Mouse (Mus musculus) frontal cortex, postnatal 36 days (tissue): ENCODE results near the gene Klf12.

Source experiments
- DNase-seq, 2 experiments: peaks; one replicate each; pipeline ENCODE4 v3.0.0; 2022; ENCODE audit warnings: low spot score in 2 of 2

Gene Klf12

GRCm38 (mm10) chr14:100134304-100134703, 150.2 kb downstream of the Klf12 start:
- no peak for DNase-seq

DNA sequence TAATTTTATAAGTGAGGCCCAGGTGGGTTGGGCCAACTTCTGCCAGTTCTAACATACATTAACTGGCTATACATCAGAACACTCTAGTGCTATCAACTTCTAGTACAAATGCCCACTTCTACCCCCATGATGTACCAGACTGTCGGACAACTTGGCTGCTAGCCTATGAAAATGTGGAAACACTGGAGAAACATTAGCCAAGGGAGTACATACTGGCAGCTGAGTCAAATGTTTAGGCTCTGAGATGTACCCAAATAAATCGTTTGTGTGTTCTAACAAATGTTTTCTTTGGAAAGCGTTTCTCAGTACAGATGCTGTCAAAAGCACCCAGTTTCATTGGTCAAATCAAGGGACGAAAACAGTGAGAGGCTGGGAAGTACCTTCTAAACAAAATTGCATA, 152.0 kb downstream of the Klf12 start:
- DNase-seq, result no peak

DNA sequence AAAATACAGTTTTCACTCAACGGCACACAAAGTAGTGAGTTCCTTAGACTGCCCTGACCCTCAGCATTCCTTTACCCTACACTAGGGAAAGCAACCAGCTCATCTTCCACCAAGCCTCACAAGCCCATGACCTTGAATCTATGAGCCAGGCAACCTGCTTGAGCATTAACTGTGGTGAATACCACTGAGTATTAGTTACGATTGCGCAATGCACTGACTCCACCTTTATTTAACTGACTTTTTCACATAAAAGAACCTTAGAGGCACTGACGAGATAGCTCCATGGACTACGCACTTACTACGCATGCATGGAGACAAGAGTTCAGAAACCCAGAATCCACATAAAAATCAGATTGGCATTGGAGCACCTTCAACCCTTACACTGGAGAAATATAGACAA, 158.4 kb downstream of the Klf12 start:
- no peak for DNase-seq

GRCm38 (mm10) chr14:100121075-100121474, 163.4 kb downstream of the Klf12 start:
- no peak for DNase-seq

- no peak for DNase-seq
Observed at GRCm38 (mm10) chr14:100119866-100120265, 164.6 kb downstream of the Klf12 start.

GRCm38 (mm10) chr14:100113419-100113818, 171.1 kb downstream of the Klf12 start:
- DNase-seq, result no peak

GRCm38 (mm10) chr14:100111735-100112134, 172.7 kb downstream of the Klf12 start:
- no peak for DNase-seq

GRCm38 (mm10) chr14:100109563-100109962, 174.9 kb downstream of the Klf12 start:
- no peak for DNase-seq

- DNase-seq, result no peak
Observed at GRCm38 (mm10) chr14:100105570-100105969, 178.9 kb downstream of the Klf12 start.

GRCm38 (mm10) chr14:100104818-100105217, 179.7 kb downstream of the Klf12 start:
- peak in 1 of 2 experiments; percentile 11 for DNase-seq

DNA sequence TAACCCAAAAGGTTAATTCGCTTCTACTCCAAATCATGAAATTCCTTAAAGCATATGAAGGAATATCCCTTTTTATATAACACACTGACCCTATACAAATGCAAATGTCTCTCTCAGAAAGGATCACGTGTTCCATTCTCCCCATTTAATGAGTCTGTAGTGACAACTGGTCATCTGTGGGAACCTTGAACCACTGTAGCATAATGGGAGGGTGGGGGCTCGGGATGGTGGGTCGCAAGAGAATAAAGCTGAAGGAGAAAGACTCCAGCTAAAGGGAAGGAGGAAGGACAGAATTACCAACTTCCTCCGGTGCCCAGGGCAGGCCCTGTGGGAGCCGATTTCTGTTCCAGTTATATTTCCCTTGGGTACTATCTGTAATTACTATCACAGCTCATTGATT, 180.7 kb downstream of the Klf12 start:
- DNase-seq, result no peak

DNA sequence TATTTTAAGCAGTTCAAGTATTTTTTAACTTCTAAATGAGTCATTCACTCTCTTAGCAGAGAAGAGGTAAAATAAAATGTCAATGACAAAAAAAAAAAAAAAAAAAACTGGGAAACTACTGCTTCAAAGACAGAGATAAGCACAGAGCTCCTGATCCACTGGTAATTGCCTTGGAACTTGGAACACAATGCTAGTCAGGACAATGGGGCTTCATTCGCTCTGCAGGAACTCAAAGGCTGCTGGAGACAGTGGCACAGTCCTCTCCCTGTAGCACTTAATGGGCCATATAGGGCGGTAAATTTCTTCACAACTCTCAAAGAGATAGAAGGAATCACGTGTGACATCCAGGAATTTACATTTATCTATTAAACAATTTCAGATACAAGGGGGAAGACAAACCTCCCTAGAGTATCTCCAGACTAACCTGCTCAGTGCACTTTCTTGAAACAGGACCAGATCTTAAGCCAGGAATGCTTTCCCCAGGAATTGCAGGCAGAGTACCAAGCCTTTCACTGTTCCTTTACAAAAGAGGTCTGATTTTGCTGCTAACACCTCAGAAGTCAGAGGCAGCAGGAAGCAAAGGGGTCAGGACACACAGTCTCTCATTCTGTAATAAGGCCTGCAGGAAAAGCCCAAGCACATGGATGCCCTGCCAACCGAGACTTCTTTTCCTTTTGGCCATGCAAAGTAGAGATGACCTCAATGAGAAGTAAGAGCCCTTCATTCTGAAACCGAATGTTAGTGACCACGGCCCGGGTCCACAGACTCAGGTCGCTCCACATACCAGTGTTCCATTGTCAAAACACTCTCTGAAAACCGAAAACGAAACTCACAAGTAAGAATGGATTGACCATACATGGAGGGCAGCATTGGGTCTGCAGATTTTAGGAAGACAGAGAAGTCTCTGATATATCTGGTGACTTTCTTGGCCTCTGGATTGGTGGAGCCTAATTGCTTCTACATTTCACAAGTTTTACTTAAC, 187.0 kb downstream of the Klf12 start:
- DNase-seq, result no peak

DNA sequence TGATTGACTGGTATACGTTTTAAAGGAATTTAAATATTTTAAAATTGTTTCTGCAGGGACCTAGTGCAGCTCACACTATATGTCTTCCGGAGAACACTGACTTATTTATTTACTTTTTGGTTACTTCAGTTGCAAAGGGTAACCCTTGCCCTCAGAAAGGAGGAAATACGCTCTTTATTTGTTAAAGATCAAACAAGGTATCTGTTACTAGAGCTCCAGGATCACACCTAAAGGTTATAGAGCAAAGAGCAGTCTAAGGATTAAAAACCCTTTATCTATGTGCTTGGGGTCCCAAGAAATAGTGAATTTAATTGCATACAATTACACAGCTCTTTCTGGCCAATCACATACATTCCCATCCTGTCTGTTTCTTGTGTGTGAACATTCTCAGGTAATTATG, 188.7 kb downstream of the Klf12 start:
- no peak for DNase-seq

GRCm38 (mm10) chr14:100090517-100090916, 194.0 kb downstream of the Klf12 start:
- DNase-seq, result no peak

GRCm38 (mm10) chr14:100079620-100080019, 204.9 kb downstream of the Klf12 start:
- DNase-seq, result no peak

DNA sequence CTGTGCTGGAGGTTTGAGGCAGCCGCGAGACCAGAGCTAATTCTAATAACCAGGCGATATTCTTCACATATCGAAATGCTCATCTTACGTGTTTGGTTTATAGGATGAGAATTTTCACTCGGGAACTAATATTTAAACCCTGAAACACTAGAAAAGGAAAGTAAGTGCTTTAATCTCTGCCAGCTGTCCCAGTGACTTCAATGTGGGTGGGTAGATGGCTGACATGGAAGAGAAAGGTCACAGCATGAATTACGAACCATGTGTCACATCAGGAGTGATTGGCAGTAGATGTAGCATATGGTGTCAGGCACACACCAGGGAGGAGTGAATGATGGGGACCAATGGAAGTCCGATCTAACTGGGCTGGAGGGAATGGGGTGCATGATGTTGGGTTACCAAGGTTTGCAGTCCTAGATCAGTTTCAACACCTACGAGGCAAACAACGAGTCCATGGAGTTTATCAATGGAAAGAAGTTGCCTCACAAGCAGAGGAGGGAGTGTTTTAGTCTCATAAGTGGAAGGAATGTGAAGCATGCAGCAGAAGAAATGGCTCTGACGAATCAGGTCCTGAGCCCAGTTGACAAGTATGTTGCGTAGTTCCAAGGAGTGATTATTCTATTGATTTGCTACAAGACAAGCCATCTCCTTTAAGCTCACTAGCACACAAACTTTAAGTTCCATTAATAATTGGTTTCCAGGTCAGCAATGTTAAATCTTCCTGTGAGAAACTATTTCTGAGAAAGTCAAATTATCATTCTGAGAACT, 211.9 kb downstream of the Klf12 start:
- DNase-seq, result no peak

DNA sequence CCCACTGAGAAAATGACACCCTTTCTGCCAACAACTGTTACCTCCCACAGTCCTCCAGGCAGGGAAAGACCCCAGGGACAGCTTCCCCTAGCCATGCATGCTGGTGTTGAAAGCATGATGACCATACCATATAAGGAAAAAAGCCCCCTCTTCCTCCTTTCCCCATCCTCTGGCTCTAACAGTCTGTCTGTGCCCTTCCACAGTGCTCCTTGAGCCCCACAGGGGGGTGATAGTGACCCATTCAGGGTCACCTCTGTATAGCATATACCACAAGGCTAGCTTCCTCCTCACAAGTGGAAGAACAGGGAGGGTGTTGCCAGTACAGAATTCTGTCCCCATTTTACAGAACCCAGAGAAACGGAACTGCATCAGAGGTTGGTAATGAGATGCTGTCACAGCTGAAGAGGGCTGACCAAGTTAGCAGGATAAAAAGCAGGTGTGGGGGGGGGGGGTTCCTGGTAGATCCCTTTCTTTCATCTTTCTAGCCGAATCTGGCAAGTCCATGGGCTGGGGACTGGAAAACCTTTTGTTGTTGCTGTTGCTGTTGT, 214.9 kb downstream of the Klf12 start:
- no peak for DNase-seq

DNA sequence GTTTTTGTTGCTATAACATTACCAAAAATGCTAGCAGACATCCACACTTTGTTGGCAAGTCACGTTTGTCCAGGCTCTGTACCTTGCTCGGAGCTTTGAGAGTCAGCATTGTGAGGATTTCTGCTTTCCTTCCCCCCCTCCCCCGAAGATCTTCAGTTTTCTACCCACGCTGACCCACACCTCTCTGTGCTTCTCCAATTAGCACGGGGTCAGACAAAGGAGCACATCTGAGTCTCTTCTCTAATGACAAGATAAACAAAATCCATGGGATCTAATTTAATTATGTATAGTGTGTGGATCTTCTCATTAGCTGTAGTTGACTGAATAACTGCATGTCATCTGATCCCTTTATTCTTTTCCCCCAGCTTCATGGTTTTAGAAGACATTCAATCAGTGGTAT, 215.8 kb downstream of the Klf12 start:
- DNase-seq, result no peak

GRCm38 (mm10) chr14:100062516-100062915, 222.0 kb downstream of the Klf12 start:
- DNase-seq, result no peak

DNA sequence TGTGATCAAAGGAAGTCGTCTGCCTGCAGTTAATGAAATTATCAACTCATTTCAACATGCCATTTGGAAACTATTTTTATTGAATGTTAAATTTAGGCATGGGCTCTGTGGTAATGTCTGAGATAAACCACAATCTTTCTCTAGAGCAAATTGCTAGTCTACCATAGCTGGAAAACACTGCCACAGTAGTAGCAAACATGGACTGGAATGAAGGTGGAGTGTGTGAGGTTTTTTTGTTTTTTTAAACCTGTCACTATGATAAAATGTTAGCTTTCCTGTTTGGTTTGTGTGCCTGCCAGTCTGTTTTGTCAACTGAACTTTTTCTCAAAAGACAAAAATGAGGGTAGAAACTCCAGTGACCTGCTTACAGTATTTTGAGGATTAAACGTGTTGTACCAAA, 230.3 kb downstream of the Klf12 start:
- no peak for DNase-seq

GRCm38 (mm10) chr14:100053456-100053855, 231.0 kb downstream of the Klf12 start:
- no peak for DNase-seq

GRCm38 (mm10) chr14:100052876-100053275, 231.6 kb downstream of the Klf12 start:
- no peak for DNase-seq
